ENCODE assay signal across 11 mouse cellular contexts in genomic region chr7:34720882-34721649, GRCm38 (mm10).
DNase-seq lines count a peak whose midpoint lies in the region; ATAC-seq lines count a peak whose summit lies in the region.
"Had no signal": no experiment of that assay in that cellular context is flagged by ENCODE, and none has a peak within 500 bp of the region (broad histone marks: within the 10 kb centered on the region; RNA-seq: fewer than 3 reads in every experiment).

No protein-coding gene starts in this region.

- peaks cover 16% of the 10 kb centered on the region for H3K27me3 ChIP-seq in heart, embryonic 13.5 days (replicated peaks)
- H3K27me3 ChIP-seq in neural tube, embryonic 12.5 days (replicated peaks) = no peaks in the 10 kb centered on the region
- H3K27me3 ChIP-seq in hindbrain, embryonic 14.5 days (ENCODE audit: control insufficient read depth, insufficient read depth, low read length) = no peaks in the 10 kb centered on the region

- intact Hi-C loops in heart, postnatal 10 days (cut with DNase I) = no loop called here

- no peak for DNase-seq in heart, postnatal 10 days
- DNase-seq in neural tube, embryonic 10.5 days (ENCODE audit: extremely low spot score, low spot score) = no peak
- no peak for DNase-seq in hindbrain, embryonic 14.5 days (ENCODE audit: low spot score)
- peak; percentile 54 for DNase-seq in yolk sac, embryonic 10.5 days (ENCODE audit: low spot score)
- no peak for DNase-seq in left cerebral cortex, adult 8-10 months (ENCODE audit: low spot score in 2 of 2)
- DNase-seq in adrenal gland, postnatal 14 days = no peak
- DNase-seq: cerebellum, postnatal 25 days; right cerebral cortex, postnatal 14 days had no signal

- no peak overlapping the region for H3K4me2 ChIP-seq in heart, embryonic 13.5 days
- no peak overlapping the region; the same call in 1 of the 2 replicates for H3K4me2 ChIP-seq in neural tube, embryonic 12.5 days (replicated peaks)
- H3K4me2 ChIP-seq in hindbrain, embryonic 14.5 days (replicated peaks) = no peak overlapping the region

- H3K9ac ChIP-seq in heart, embryonic 13.5 days = peak overlapping the region; percentile 44; the same call in 1 of the 2 replicates
- no peak overlapping the region for H3K9ac ChIP-seq in neural tube, embryonic 12.5 days
- 0 out of 2 replicates have a peak overlapping the region, but pooled peaks have one; percentile 4 for H3K9ac ChIP-seq in hindbrain, embryonic 14.5 days

- H3K4me3 ChIP-seq in heart, embryonic 13.5 days = no peak overlapping the region
- H3K4me3 ChIP-seq in neural tube, embryonic 12.5 days = no peak overlapping the region
- no peak overlapping the region for H3K4me3 ChIP-seq in hindbrain, embryonic 14.5 days (replicated peaks; ENCODE audit: low read length)

- H3K36me3 ChIP-seq in heart, embryonic 13.5 days = no peaks in the 10 kb centered on the region
- H3K36me3 ChIP-seq in neural tube, embryonic 12.5 days = no peaks in the 10 kb centered on the region
- H3K36me3 ChIP-seq in hindbrain, embryonic 14.5 days (replicated peaks; ENCODE audit: control insufficient read depth, insufficient read depth) = no peaks in the 10 kb centered on the region
- H3K36me3 ChIP-seq: G1E had no signal

- H3K27ac ChIP-seq in heart, embryonic 13.5 days (replicated peaks) = peak overlapping the region; percentile 72
- 0 out of 2 replicates have a peak overlapping the region, but pooled peaks have one; percentile 7 for H3K27ac ChIP-seq in neural tube, embryonic 12.5 days
- peak overlapping the region; percentile 23 for H3K27ac ChIP-seq in hindbrain, embryonic 14.5 days

- ATAC-seq in heart, embryonic 13.5 days (ENCODE audit: extremely low read depth, insufficient number of reproducible peaks, low FRiP score, low TSS enrichment) = 0 out of 2 replicates have a peak, but pooled peaks have one; percentile 16
- no peak for ATAC-seq in neural tube, embryonic 12.5 days (ENCODE audit: low FRiP score, low read depth)
- ATAC-seq in hindbrain, embryonic 14.5 days (ENCODE audit: low FRiP score) = no peak

- WGBS in heart, embryonic 13.5 days = 45% methylated on average over 5 of the region's 5 CpGs
- WGBS in neural tube, embryonic 12.5 days = 38% methylated on average over 5 of the region's 5 CpGs
- 23% methylated on average over 5 of the region's 5 CpGs for WGBS in hindbrain, embryonic 14.5 days

- peaks cover 34% of the 10 kb centered on the region for H3K4me1 ChIP-seq in heart, embryonic 13.5 days
- H3K4me1 ChIP-seq in neural tube, embryonic 12.5 days = peaks cover 41% of the 10 kb centered on the region
- H3K4me1 ChIP-seq in hindbrain, embryonic 14.5 days (replicated peaks; ENCODE audit: control insufficient read depth, insufficient read depth, low read length) = peaks cover 32% of the 10 kb centered on the region

- H3K9me3 ChIP-seq in heart, embryonic 13.5 days = no peaks in the 10 kb centered on the region
- H3K9me3 ChIP-seq in neural tube, embryonic 12.5 days = no peaks in the 10 kb centered on the region
- H3K9me3 ChIP-seq in hindbrain, embryonic 14.5 days (ENCODE audit: control insufficient read depth, low read length) = no peaks in the 10 kb centered on the region

Comparison
In these comparisons a context has a peak if more than half of its experiments do, and no peak if none do; other contexts are left out.
1. H3K27ac ChIP-seq: peak in every context shown above with its lines; median percentile 72 in heart, embryonic 13.5 days; 23 in hindbrain, embryonic 14.5 days; 7 in neural tube, embryonic 12.5 days.